Mouse (Mus musculus) intestine, embryonic 16.5 days (tissue): ENCODE measurements at regions not wholly inside any gene's neighbourhood (a gene's known extent, or its start where the extent isn't known, plus 50 kb on each side); places are given as distances from the start of the nearest gene placed in this dataset.

ENCODE experiments used
- ATAC-seq: fragments of 200-750 bp; cut with Nextera tagmentation; 2 replicates; pipeline ENCODE4 v1.8.0; 2017; ENCODE audit warnings: moderate TSS enrichment, moderate library complexity
- H3K27ac ChIP-seq: fragments of 300-500 bp; sonication (generic); 2 replicates; pipeline ENCODE4 v1.5.1; 2014; ENCODE audit warnings: mild to moderate bottlenecking, low read length
- H3K27me3 ChIP-seq: fragments of 300-500 bp; sonication (generic); replicated peaks from 2 replicates; pipeline ENCODE4 v1.6.1; 2014; ENCODE audit warnings: low read length, control low read depth, mixed read lengths; ENCODE audit not compliant: control insufficient read depth, insufficient read depth
- H3K36me3 ChIP-seq: fragments of 300-500 bp; sonication (generic); 2 replicates; pipeline ENCODE4 v1.6.1; 2014; ENCODE audit warnings: low read length, control low read depth; ENCODE audit not compliant: control insufficient read depth, insufficient read depth
- H3K4me1 ChIP-seq: fragments of 300-500 bp; sonication (generic); 2 replicates; pipeline ENCODE4 v1.6.1; 2014; ENCODE audit warnings: low read length, control low read depth, mixed read lengths; ENCODE audit not compliant: control insufficient read depth, insufficient read depth
- H3K4me2 ChIP-seq: fragments of 300-500 bp; sonication (generic); 2 replicates; pipeline ENCODE4 v1.6.1; 2014; ENCODE audit warnings: low read depth, low read length, control low read depth
- H3K4me3 ChIP-seq: fragments of 300-500 bp; sonication (generic); 2 replicates; pipeline ENCODE4 v1.5.1; 2014; ENCODE audit warnings: mild to moderate bottlenecking, low read length
- H3K9ac ChIP-seq: fragments of 300-500 bp; sonication (generic); 2 replicates; pipeline ENCODE4 v1.6.1; 2014; ENCODE audit warnings: low read depth, low read length
- H3K9me3 ChIP-seq: fragments of 300-500 bp; sonication (generic); 2 replicates; pipeline ENCODE4 v1.6.1; 2016; ENCODE audit warnings: low read length, control low read depth; ENCODE audit not compliant: control insufficient read depth
- WGBS: fragments of 180-500 bp; shearing (Covaris S2); extraction: QIAGEN DNeasy Blood & Tissue Kit; methylation state at CpG from one replicate; pipeline ENCODE4 v1.1.7; 2014; 5-methylcytosine and 5-hydroxymethylcytosine counted together

- ATAC-seq: no peak
- Histone ChIP-seq H3K9ac (no peak overlapping the region), H3K4me2 (no peak overlapping the region), H3K36me3 (no peaks in the 10 kb centered on the region), H3K4me3 (no peak overlapping the region), H3K27me3 (no peaks in the 10 kb centered on the region), H3K9me3 (no peaks in the 10 kb centered on the region), H3K27ac (no peak overlapping the region), H3K4me1 (no peaks in the 10 kb centered on the region)
- WGBS: 92% methylated on average over 2 of the region's 2 CpGs
Measured at GRCm38 (mm10) chr2:74463407-74463806, 115.8 kb downstream of the Lnpk start.

DNA sequence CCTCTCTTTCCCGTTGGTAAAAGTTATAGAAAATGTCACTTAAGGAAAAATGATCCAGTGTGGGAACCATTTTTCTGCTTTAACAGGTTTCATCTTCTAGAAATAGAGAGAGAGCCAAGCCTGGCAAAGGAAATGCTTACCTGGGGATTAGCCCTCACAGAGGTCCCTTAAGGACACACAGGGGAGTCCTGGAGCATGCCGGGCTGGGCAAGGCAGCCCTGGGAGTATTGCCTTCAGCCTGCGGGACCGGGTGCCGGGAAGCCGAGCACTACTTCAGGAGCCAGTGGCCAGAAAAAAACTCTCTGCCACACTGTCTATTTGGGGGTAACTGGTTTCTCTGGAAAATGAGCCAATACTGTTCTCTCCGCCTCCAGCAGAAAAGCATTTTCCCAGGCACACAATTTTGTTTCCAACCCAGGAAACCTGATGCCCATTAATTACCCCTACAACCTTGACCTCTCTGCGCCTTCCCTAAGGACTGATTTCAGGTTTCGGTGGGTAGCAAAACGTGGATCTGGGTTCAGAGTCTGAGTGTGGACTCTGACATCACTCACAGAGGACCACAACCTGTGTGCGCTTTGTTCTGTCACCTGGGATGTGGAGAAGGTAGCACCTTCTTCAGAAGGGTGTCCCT lies 117.9 kb downstream of the Lnpk start:
- no peak overlapping the region for H3K9ac ChIP-seq
- no peaks in the 10 kb centered on the region for H3K27me3 ChIP-seq
- H3K36me3 ChIP-seq: no peaks in the 10 kb centered on the region
- H3K4me1 ChIP-seq: no peaks in the 10 kb centered on the region
- no peaks in the 10 kb centered on the region for H3K9me3 ChIP-seq
- H3K27ac ChIP-seq: no peak overlapping the region
- 54% methylated on average over 11 of the region's 11 CpGs for WGBS
- H3K4me2 ChIP-seq: no peak overlapping the region
- no peak for ATAC-seq
- H3K4me3 ChIP-seq: no peak overlapping the region

DNA sequence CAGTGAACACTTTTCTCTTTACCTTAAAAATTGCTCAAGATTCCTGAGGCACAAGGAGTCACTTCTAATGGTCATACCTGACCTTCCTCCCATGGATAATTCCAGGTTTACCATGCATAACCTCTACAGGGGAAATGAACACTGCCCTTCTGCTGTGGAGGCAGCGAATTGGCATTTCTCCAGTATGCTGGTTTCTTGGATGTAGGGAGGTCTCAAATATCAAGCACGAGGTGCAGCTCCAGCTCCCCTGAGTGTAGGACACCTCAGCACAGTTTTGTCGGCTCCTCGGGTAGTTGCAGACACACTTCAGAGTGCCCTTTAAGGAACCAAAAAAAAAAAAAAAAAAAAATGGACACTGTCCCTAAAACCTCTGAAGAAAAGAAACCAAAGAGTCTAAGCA lies 124.8 kb downstream of the Lnpk start:
- ATAC-seq: no peak
- WGBS: 76% methylated on average over 4 of the region's 4 CpGs
- Histone ChIP-seq H3K27me3 (no peaks in the 10 kb centered on the region), H3K9ac (no peak overlapping the region), H3K27ac (no peak overlapping the region), H3K36me3 (no peaks in the 10 kb centered on the region), H3K4me2 (no peak overlapping the region), H3K4me3 (no peak overlapping the region), H3K9me3 (no peaks in the 10 kb centered on the region), H3K4me1 (no peaks in the 10 kb centered on the region)

DNA sequence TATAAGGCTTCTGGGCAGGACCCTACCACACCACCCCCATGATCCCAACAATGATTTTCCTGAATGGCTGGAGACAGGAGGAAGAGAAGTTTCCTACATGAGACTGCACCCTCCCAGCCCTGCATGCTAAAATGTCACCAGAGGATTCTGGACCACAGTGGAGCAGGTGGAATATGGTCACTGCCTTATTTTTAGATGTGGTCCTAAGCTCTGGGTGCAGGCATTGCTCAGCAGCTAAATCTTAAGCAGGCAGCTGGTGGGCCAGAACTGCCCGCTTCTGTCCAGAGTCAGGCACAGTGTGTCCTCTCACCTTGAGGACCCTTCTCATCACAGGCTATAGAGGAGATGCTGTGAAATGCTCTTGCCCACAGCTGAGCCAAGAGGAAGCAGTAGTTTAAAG lies 126.6 kb downstream of the Lnpk start:
- H3K4me1 ChIP-seq: no peaks in the 10 kb centered on the region
- no peak for ATAC-seq
- no peak overlapping the region for H3K4me3 ChIP-seq
- H3K27me3 ChIP-seq: no peaks in the 10 kb centered on the region
- WGBS: 100% methylated on average over 1 of the region's 1 CpGs
- no peaks in the 10 kb centered on the region for H3K9me3 ChIP-seq
- no peaks in the 10 kb centered on the region for H3K36me3 ChIP-seq
- no peak overlapping the region for H3K9ac ChIP-seq
- no peak overlapping the region for H3K4me2 ChIP-seq
- no peak overlapping the region for H3K27ac ChIP-seq

DNA sequence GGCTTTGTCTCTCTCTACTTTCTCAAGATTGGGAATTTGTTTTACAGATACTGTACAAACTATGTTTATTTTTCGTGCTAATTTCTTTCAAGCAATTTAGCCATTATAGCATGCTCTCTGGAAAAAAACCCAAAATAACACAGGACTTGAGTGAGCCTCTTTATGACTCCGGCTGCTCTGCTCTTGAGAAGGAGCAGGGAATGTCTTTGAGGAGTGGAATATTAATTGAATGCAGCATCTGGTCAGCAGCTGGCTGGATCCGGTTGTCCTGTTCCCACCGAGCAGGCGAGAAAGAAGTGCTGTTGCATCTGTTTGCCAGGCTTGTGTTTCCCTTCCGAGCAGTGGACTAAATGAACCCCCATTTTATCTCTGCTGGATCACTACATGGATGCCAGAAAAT lies 127.7 kb downstream of the Lnpk start:
- Histone ChIP-seq H3K27me3 (no peaks in the 10 kb centered on the region), H3K36me3 (no peaks in the 10 kb centered on the region), H3K9ac (no peak overlapping the region), H3K27ac (no peak overlapping the region), H3K4me1 (no peaks in the 10 kb centered on the region), H3K4me3 (no peak overlapping the region), H3K9me3 (no peaks in the 10 kb centered on the region), H3K4me2 (no peak overlapping the region)
- 36% methylated on average over 6 of the region's 6 CpGs for WGBS
- peak; percentile 70 for ATAC-seq

GRCm38 (mm10) chr2:74451038-74451437 lies 128.2 kb downstream of the Lnpk start:
- no peaks in the 10 kb centered on the region for H3K9me3 ChIP-seq
- H3K4me2 ChIP-seq: no peak overlapping the region
- 54% methylated on average over 4 of the region's 4 CpGs for WGBS
- no peaks in the 10 kb centered on the region for H3K27me3 ChIP-seq
- H3K27ac ChIP-seq: no peak overlapping the region
- H3K36me3 ChIP-seq: no peaks in the 10 kb centered on the region
- H3K4me3 ChIP-seq: no peak overlapping the region
- no peak for ATAC-seq
- no peak overlapping the region for H3K9ac ChIP-seq
- no peaks in the 10 kb centered on the region for H3K4me1 ChIP-seq

DNA sequence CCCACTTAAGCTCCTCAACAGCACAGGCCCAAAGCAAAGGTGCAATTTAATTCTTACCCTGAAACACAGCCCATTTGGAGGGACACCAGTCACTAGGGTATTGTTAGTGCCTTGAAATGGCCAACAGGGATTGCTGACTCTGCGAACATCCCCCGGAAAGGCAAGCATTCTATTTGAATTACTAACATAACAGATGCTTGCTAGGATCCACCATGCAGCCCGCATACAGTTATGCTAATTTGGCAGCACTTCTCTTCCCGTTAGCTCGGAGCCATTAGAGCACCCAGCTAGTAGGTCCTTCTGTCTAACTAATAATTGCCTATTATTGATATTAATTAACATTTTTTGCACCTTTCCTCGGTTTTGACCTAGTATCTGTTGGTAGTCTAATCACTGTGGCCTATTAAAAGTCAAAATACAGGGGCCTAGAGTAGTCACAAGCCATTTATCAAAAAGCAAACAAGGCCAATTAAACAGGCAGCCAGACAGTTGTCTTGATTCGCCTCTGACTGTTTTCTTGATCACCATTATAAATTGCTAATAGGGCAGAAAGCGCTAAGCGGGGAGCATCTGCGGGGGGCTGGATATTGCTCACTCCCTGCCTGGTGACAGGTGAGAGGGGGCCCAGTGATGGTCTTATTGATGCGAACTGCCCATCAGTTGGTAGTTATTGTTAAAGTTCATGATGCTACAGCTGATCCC lies 129.0 kb downstream of the Lnpk start:
- no peaks in the 10 kb centered on the region for H3K27me3 ChIP-seq
- WGBS: 71% methylated on average over 11 of the region's 11 CpGs
- H3K9me3 ChIP-seq: no peaks in the 10 kb centered on the region
- no peak for ATAC-seq
- H3K9ac ChIP-seq: no peak overlapping the region
- no peak overlapping the region for H3K27ac ChIP-seq
- no peak overlapping the region for H3K4me2 ChIP-seq
- no peaks in the 10 kb centered on the region for H3K4me1 ChIP-seq
- H3K36me3 ChIP-seq: no peaks in the 10 kb centered on the region
- H3K4me3 ChIP-seq: no peak overlapping the region

- Histone ChIP-seq H3K27me3 (no peaks in the 10 kb centered on the region), H3K4me2 (no peak overlapping the region), H3K4me1 (no peaks in the 10 kb centered on the region), H3K27ac (peak overlapping the region; percentile 73; the same call in 1 of the 2 replicates), H3K36me3 (no peaks in the 10 kb centered on the region), H3K4me3 (no peak overlapping the region), H3K9ac (no peak overlapping the region), H3K9me3 (no peaks in the 10 kb centered on the region)
- 61% methylated on average over 13 of the region's 13 CpGs for WGBS
- peak; percentile 48; the same call in 1 of the 2 replicates for ATAC-seq
Measured at GRCm38 (mm10) chr2:74435184-74435911, 143.9 kb downstream of the Lnpk start.

GRCm38 (mm10) chr2:74426746-74427145 lies 152.5 kb downstream of the Lnpk start:
- no peak overlapping the region for H3K4me3 ChIP-seq
- ATAC-seq: no peak
- no peak overlapping the region for H3K4me2 ChIP-seq
- H3K36me3 ChIP-seq: no peaks in the 10 kb centered on the region
- no peak overlapping the region for H3K9ac ChIP-seq
- no peak overlapping the region for H3K27ac ChIP-seq
- 64% methylated on average over 15 of the region's 15 CpGs for WGBS
- H3K4me1 ChIP-seq: no peaks in the 10 kb centered on the region
- H3K27me3 ChIP-seq: no peaks in the 10 kb centered on the region
- H3K9me3 ChIP-seq: no peaks in the 10 kb centered on the region
